In genomic region chr5:139088173-139088572, GRCm38 (mm10) we compare ENCODE assay signal across 13 mouse cellular contexts.
A peak's percentile ranks its signal among the peaks of the same experiment; 100 is the strongest.
DNase-seq lines count a peak whose midpoint lies in the region; ATAC-seq and TF ChIP-seq lines count a peak whose summit lies in the region.
"Had no signal": no experiment of that assay in that cellular context is flagged by ENCODE, and none has a peak within 500 bp of the region (broad histone marks: within the 10 kb centered on the region; RNA-seq: fewer than 3 reads in every experiment).

No protein-coding gene starts in this region.

- no peak for DNase-seq in kidney, postnatal 0 days (ENCODE audit: low spot score)
- DNase-seq in 3T3-L1 (ENCODE audit: low read depth, low spot score), result peak; percentile 47
- no peak for DNase-seq in layer of hippocampus, adult 11-12 months (ENCODE audit: low spot score)
- DNase-seq: layer of hippocampus, postnatal 36 days; lung, postnatal 4 days had no signal

- H3K36me3 ChIP-seq in kidney, postnatal 0 days (ENCODE audit: insufficient read depth, low read length), result no peaks in the 10 kb centered on the region
- H3K36me3 ChIP-seq in kidney, embryonic 16.5 days (ENCODE audit: insufficient read depth, low read length), result no peaks in the 10 kb centered on the region
- no peaks in the 10 kb centered on the region for H3K36me3 ChIP-seq in E14TG2a.4 (ENCODE audit: insufficient read depth, low read length)
- H3K36me3 ChIP-seq in midbrain, embryonic 16.5 days (ENCODE audit: control insufficient read depth, insufficient read depth, low read length), result peaks cover 4% of the 10 kb centered on the region; the same call in 1 of the 2 replicates
- H3K36me3 ChIP-seq: heart, embryonic 13.5 days; intestine, embryonic 15.5 days; neural tube, embryonic 12.5 days had no signal

- ATAC-seq in kidney, postnatal 0 days (replicated peaks; ENCODE audit: low FRiP score, low read depth), result no peak
- ATAC-seq in kidney, embryonic 16.5 days (ENCODE audit: low FRiP score, low TSS enrichment), result no peak
- peak; percentile 44; the same call in 1 of the 2 replicates for ATAC-seq in erythroid progenitor cell, adult 5-6 weeks (replicated peaks; ENCODE audit: low FRiP score, poor library complexity, severe bottlenecking)
- no peak for ATAC-seq in midbrain, embryonic 16.5 days
- ATAC-seq: forebrain, embryonic 14.5 days; intestine, embryonic 15.5 days had no signal

- no peak overlapping the region for H3K9ac ChIP-seq in kidney, postnatal 0 days (ENCODE audit: low read depth, low read length)
- H3K9ac ChIP-seq in kidney, embryonic 16.5 days (replicated peaks; ENCODE audit: low read length), result no peak overlapping the region
- H3K9ac ChIP-seq in midbrain, embryonic 16.5 days (ENCODE audit: low read depth, low read length), result no peak overlapping the region
- H3K9ac ChIP-seq: heart, embryonic 13.5 days; intestine, embryonic 15.5 days; neural tube, embryonic 12.5 days had no signal

- no peak overlapping the region for H3K4me3 ChIP-seq in kidney, postnatal 0 days (replicated peaks; ENCODE audit: low read depth, low read length)
- no peak overlapping the region for H3K4me3 ChIP-seq in kidney, embryonic 16.5 days (ENCODE audit: low read length)
- no peak overlapping the region for H3K4me3 ChIP-seq in E14TG2a.4 (replicated peaks; ENCODE audit: low read length)
- no peak overlapping the region for H3K4me3 ChIP-seq in midbrain, embryonic 16.5 days (ENCODE audit: low read depth, low read length)
- H3K4me3 ChIP-seq: heart, embryonic 13.5 days; intestine, embryonic 15.5 days; neural tube, embryonic 12.5 days had no signal

- no peak overlapping the region for H3K27ac ChIP-seq in kidney, postnatal 0 days
- H3K27ac ChIP-seq in kidney, embryonic 16.5 days (ENCODE audit: low read length), result no peak overlapping the region
- H3K27ac ChIP-seq in midbrain, embryonic 16.5 days (ENCODE audit: low read length), result no peak overlapping the region
- H3K27ac ChIP-seq: heart, embryonic 13.5 days; intestine, embryonic 15.5 days; neural tube, embryonic 12.5 days had no signal

- no peaks in the 10 kb centered on the region for H3K9me3 ChIP-seq in kidney, postnatal 0 days (replicated peaks; ENCODE audit: low read length)
- no peaks in the 10 kb centered on the region for H3K9me3 ChIP-seq in kidney, embryonic 16.5 days (ENCODE audit: low read length)
- peaks cover 2% of the 10 kb centered on the region; the same call in 1 of the 2 replicates for H3K9me3 ChIP-seq in E14TG2a.4 (ENCODE audit: low read length)
- H3K9me3 ChIP-seq in midbrain, embryonic 16.5 days (replicated peaks; ENCODE audit: control insufficient read depth, low read length, poor library complexity, severe bottlenecking), result no peaks in the 10 kb centered on the region
- H3K9me3 ChIP-seq: intestine, embryonic 15.5 days; neural tube, embryonic 12.5 days had no signal

- TF ChIP-seq CTCF in kidney, postnatal 0 days (IDR thresholded peaks at IDR 0.05; ENCODE audit: low read depth), result peak; percentile 42; the same call in 1 of the 2 replicates
- TF ChIP-seq CTCF in E14TG2a.4 (conservative IDR thresholded peaks at IDR 0.05; ENCODE audit: low read length), result peak; percentile 81

- H3K4me2 ChIP-seq in kidney, postnatal 0 days (ENCODE audit: low read length), result no peak overlapping the region
- no peak overlapping the region for H3K4me2 ChIP-seq in kidney, embryonic 16.5 days (replicated peaks; ENCODE audit: low read depth, low read length)
- H3K4me2 ChIP-seq in midbrain, embryonic 16.5 days (ENCODE audit: low read length), result no peak overlapping the region
- H3K4me2 ChIP-seq: heart, embryonic 13.5 days; intestine, embryonic 15.5 days; neural tube, embryonic 12.5 days had no signal

- no peaks in the 10 kb centered on the region; the same call in 1 of the 2 replicates for H3K4me1 ChIP-seq in kidney, postnatal 0 days (replicated peaks; ENCODE audit: insufficient read depth, low read length)
- H3K4me1 ChIP-seq in kidney, embryonic 16.5 days (ENCODE audit: insufficient read depth, low read length), result peaks cover 9% of the 10 kb centered on the region
- no peaks in the 10 kb centered on the region for H3K4me1 ChIP-seq in E14TG2a.4 (replicated peaks; ENCODE audit: low read depth, low read length)
- H3K4me1 ChIP-seq in midbrain, embryonic 16.5 days (ENCODE audit: control insufficient read depth, insufficient read depth, low read length), result no peaks in the 10 kb centered on the region
- H3K4me1 ChIP-seq: neural tube, embryonic 12.5 days had no signal

- H3K27me3 ChIP-seq in kidney, postnatal 0 days (ENCODE audit: insufficient read depth, low read length), result no peaks in the 10 kb centered on the region
- H3K27me3 ChIP-seq in kidney, embryonic 16.5 days (ENCODE audit: insufficient read depth, low read length), result no peaks in the 10 kb centered on the region
- peaks cover 5% of the 10 kb centered on the region; the same call in 1 of the 2 replicates for H3K27me3 ChIP-seq in E14TG2a.4 (ENCODE audit: insufficient read depth, low read length)
- H3K27me3 ChIP-seq in midbrain, embryonic 16.5 days (ENCODE audit: control insufficient read depth, insufficient read depth, low read depth, low read length), result no peaks in the 10 kb centered on the region
- H3K27me3 ChIP-seq: heart, embryonic 13.5 days; intestine, embryonic 15.5 days; neural tube, embryonic 12.5 days had no signal

- 97% methylated on average over 5 of the region's 5 CpGs for WGBS in kidney, postnatal 0 days
- 97% methylated on average over 5 of the region's 5 CpGs for WGBS in kidney, embryonic 16.5 days
- 94% methylated on average over 5 of the region's 5 CpGs for WGBS in midbrain, embryonic 16.5 days
